Mouse (Mus musculus) hindbrain, embryonic 11.5 days (tissue): Measurements from ENCODE around the gene Gnat1. TPM values are rescaled to one million over a fixed set of nuclear protein-coding genes. Genes with fewer than 3 reads are reported as not detected.

Experiments used
- ATAC-seq: fragments of 200-750 bp; cut with Nextera tagmentation; 2 replicates; pipeline ENCODE4 v1.8.0; 2017; ENCODE audit warnings: mild to moderate bottlenecking, moderate TSS enrichment, moderate library complexity; ENCODE audit not compliant: low FRiP score
- DNase-seq: peaks from one replicate; pipeline ENCODE4 v3.0.0-alpha.2; 2015; ENCODE audit warnings: low spot score
- H3K27ac ChIP-seq: fragments of 300-500 bp; sonication (generic); 2 replicates; pipeline ENCODE4 v1.5.1; 2014; ENCODE audit warnings: mild to moderate bottlenecking, low read depth, low read length
- H3K27me3 ChIP-seq: fragments of 300-500 bp; sonication (generic); 2 replicates; pipeline ENCODE4 v1.6.1; 2014; ENCODE audit warnings: mild to moderate bottlenecking, low read length, moderate library complexity, mixed read lengths; ENCODE audit not compliant: control insufficient read depth, insufficient read depth
- H3K36me3 ChIP-seq: fragments of 300-500 bp; sonication (generic); 2 replicates; pipeline ENCODE4 v1.6.1; 2014; ENCODE audit warnings: mild to moderate bottlenecking, low read length, moderate library complexity, mixed read lengths; ENCODE audit not compliant: control insufficient read depth, insufficient read depth
- H3K4me1 ChIP-seq: fragments of 300-500 bp; sonication (generic); replicated peaks from 2 replicates; pipeline ENCODE4 v1.6.1; 2014; ENCODE audit warnings: low read length, mixed read lengths; ENCODE audit not compliant: control insufficient read depth, insufficient read depth
- H3K4me2 ChIP-seq: fragments of 300-500 bp; sonication (generic); replicated peaks from 2 replicates; pipeline ENCODE4 v1.6.1; 2014; ENCODE audit warnings: mild to moderate bottlenecking, low read depth, low read length
- H3K4me3 ChIP-seq: fragments of 300-500 bp; sonication (generic); 2 replicates; pipeline ENCODE4 v1.5.1; 2014; ENCODE audit warnings: low read depth, low read length
- H3K9ac ChIP-seq: fragments of 300-500 bp; sonication (generic); 2 replicates; pipeline ENCODE4 v1.6.1; 2014; ENCODE audit warnings: low read depth, low read length
- H3K9me3 ChIP-seq: fragments of 300-500 bp; sonication (generic); 2 replicates; pipeline ENCODE4 v1.6.1; 2016; ENCODE audit warnings: low read length; ENCODE audit not compliant: control insufficient read depth
- WGBS: fragments of 180-500 bp; shearing (Covaris S2); extraction: QIAGEN DNeasy Blood & Tissue Kit; methylation state at CpG from one replicate; pipeline ENCODE4 v1.1.7; 2014; 5-methylcytosine and 5-hydroxymethylcytosine counted together
- polyA plus RNA-seq: library from polyadenylated mRNA; unstranded; fragments of >200 nt; fragmentation: Nextera tagmentation; extraction: Ambion mirVana; gene quantifications from 2 replicates; pipeline ENCODE4 v1.2.1, GENCODE M21; 2014

Gene Gnat1
- polyA plus RNA-seq, 1 experiment from 2014 or later, result 1.2 TPM

- H3K9ac ChIP-seq, result peak overlapping the region; percentile 94
- ATAC-seq, result no peak
- H3K4me2 ChIP-seq, result peak overlapping the region; percentile 87
- H3K4me3 ChIP-seq, result peak overlapping the region; percentile 91
- no peaks in the 10 kb centered on the region for H3K27me3 ChIP-seq
- DNase-seq, result no peak
- 39% methylated on average over 9 of the region's 9 CpGs for WGBS
- H3K4me1 ChIP-seq, result peaks cover 59% of the 10 kb centered on the region
- no peaks in the 10 kb centered on the region for H3K36me3 ChIP-seq
- H3K9me3 ChIP-seq, result no peaks in the 10 kb centered on the region
- peak overlapping the region; percentile 99 for H3K27ac ChIP-seq
These were observed 48.1 kb downstream of the Gnat1 start for GRCm38 (mm10) chr9:107631311-107631826.

GRCm38 (mm10) chr9:107630576-107630975 is 48.9 kb downstream of the Gnat1 start:
- Histone ChIP-seq H3K36me3 (no peaks in the 10 kb centered on the region), H3K9me3 (no peaks in the 10 kb centered on the region), H3K4me3 (peak overlapping the region; percentile 25), H3K4me2 (peak overlapping the region; percentile 51), H3K4me1 (peaks cover 61% of the 10 kb centered on the region), H3K27me3 (no peaks in the 10 kb centered on the region), H3K27ac (peak overlapping the region; percentile 99), H3K9ac (peak overlapping the region; percentile 71)
- ATAC-seq (peak; percentile 57), DNase-seq (peak; percentile 89)
- 0% methylated on average over 4 of the region's 4 CpGs for WGBS

- peaks cover 59% of the 10 kb centered on the region for H3K4me1 ChIP-seq
- no peaks in the 10 kb centered on the region for H3K9me3 ChIP-seq
- H3K27me3 ChIP-seq, result no peaks in the 10 kb centered on the region
- peak overlapping the region; percentile 99 for H3K27ac ChIP-seq
- 0 out of 2 replicates have a peak, but pooled peaks cover 2% of the 10 kb centered on the region for H3K36me3 ChIP-seq
- peak; percentile 69 for DNase-seq
- peak overlapping the region; percentile 25 for H3K4me3 ChIP-seq
- 12% methylated on average over 14 of the region's 14 CpGs for WGBS
- peak overlapping the region; percentile 51 for H3K4me2 ChIP-seq
- H3K9ac ChIP-seq, result peak overlapping the region; percentile 71
- peak; percentile 2; the same call in 1 of the 2 replicates for ATAC-seq
These were observed 49.5 kb downstream of the Gnat1 start for GRCm38 (mm10) chr9:107629901-107630425.

- Histone ChIP-seq H3K27me3 (no peaks in the 10 kb centered on the region), H3K4me1 (peaks cover 61% of the 10 kb centered on the region), H3K4me3 (peak overlapping the region; percentile 10), H3K4me2 (peak overlapping the region; percentile 51), H3K27ac (peak overlapping the region; percentile 99), H3K9ac (peak overlapping the region; percentile 71), H3K9me3 (no peaks in the 10 kb centered on the region), H3K36me3 (0 out of 2 replicates have a peak, but pooled peaks cover 4% of the 10 kb centered on the region)
- 37% methylated on average over 4 of the region's 4 CpGs for WGBS
- DNase-seq, result no peak
- no peak for ATAC-seq
These were observed 50.1 kb downstream of the Gnat1 start for GRCm38 (mm10) chr9:107629411-107629730.

GRCm38 (mm10) chr9:107628721-107629410 is 50.6 kb downstream of the Gnat1 start:
- Histone ChIP-seq H3K4me2 (peak overlapping the region; percentile 51), H3K9ac (peak overlapping the region; percentile 71), H3K4me1 (peaks cover 61% of the 10 kb centered on the region), H3K9me3 (no peaks in the 10 kb centered on the region), H3K27me3 (no peaks in the 10 kb centered on the region), H3K4me3 (no peak overlapping the region; the same call in 1 of the 2 replicates), H3K27ac (peak overlapping the region; percentile 99), H3K36me3 (0 out of 2 replicates have a peak, but pooled peaks cover 8% of the 10 kb centered on the region)
- DNase-seq (no peak), ATAC-seq (no peak)
- WGBS, result 40% methylated on average over 15 of the region's 15 CpGs

- 22% methylated on average over 20 of the region's 20 CpGs for WGBS
- peaks cover 61% of the 10 kb centered on the region for H3K4me1 ChIP-seq
- peak overlapping the region; percentile 99 for H3K27ac ChIP-seq
- peak overlapping the region; percentile 26 for H3K4me2 ChIP-seq
- DNase-seq, result peak; percentile 44
- H3K36me3 ChIP-seq, result 0 out of 2 replicates have a peak, but pooled peaks cover 8% of the 10 kb centered on the region
- peak overlapping the region; percentile 6; the same call in 1 of the 2 replicates for H3K4me3 ChIP-seq
- no peaks in the 10 kb centered on the region for H3K9me3 ChIP-seq
- peak overlapping the region; percentile 64 for H3K9ac ChIP-seq
- ATAC-seq, result no peak
- no peaks in the 10 kb centered on the region for H3K27me3 ChIP-seq
These were observed 51.9 kb downstream of the Gnat1 start for GRCm38 (mm10) chr9:107627387-107628255.

- Histone ChIP-seq H3K36me3 (0 out of 2 replicates have a peak, but pooled peaks cover 8% of the 10 kb centered on the region), H3K27ac (peak overlapping the region; percentile 99), H3K9me3 (no peaks in the 10 kb centered on the region), H3K4me3 (no peak overlapping the region), H3K9ac (peak overlapping the region; percentile 64), H3K4me2 (peak overlapping the region; percentile 17), H3K27me3 (no peaks in the 10 kb centered on the region), H3K4me1 (peaks cover 53% of the 10 kb centered on the region)
- DNase-seq (peak; percentile 98), ATAC-seq (peak; percentile 83)
- WGBS, result 0% methylated on average over 2 of the region's 2 CpGs
These were observed 52.7 kb downstream of the Gnat1 start for GRCm38 (mm10) chr9:107626844-107627277.

- Histone ChIP-seq H3K4me2 (peak overlapping the region; percentile 17), H3K4me1 (peaks cover 47% of the 10 kb centered on the region), H3K4me3 (no peak overlapping the region), H3K9me3 (no peaks in the 10 kb centered on the region), H3K27me3 (no peaks in the 10 kb centered on the region), H3K9ac (peak overlapping the region; percentile 36), H3K27ac (peak overlapping the region; percentile 99), H3K36me3 (0 out of 2 replicates have a peak, but pooled peaks cover 8% of the 10 kb centered on the region)
- ATAC-seq (peak; percentile 2; the same call in 1 of the 2 replicates), DNase-seq (no peak)
- WGBS, result 35% methylated on average over 13 of the region's 15 CpGs
These were observed 53.2 kb downstream of the Gnat1 start for GRCm38 (mm10) chr9:107626158-107626843.
